Mouse (Mus musculus) C2C12 (cell line): ENCODE measurements around the gene Slc37a2. TPM values are rescaled to one million over a fixed set of nuclear protein-coding genes. Genes with fewer than 3 reads are reported as not detected.
"Not testable (repeated sequence)": the region's sequence is repeated elsewhere in the genome, so short reads cannot be mapped to it uniquely, and the experiment has no call there.

Experiments
- H3K27me3 ChIP-seq: one replicate; pipeline ENCODE4 v1.6.1; 2011; ENCODE audit not compliant: control insufficient read depth, insufficient read depth, insufficient read length
- H3K36me3 ChIP-seq: one replicate; pipeline ENCODE4 v1.6.1; 2011; ENCODE audit not compliant: control insufficient read depth, insufficient read depth
- H3K4me3 ChIP-seq: one replicate; pipeline ENCODE4 v1.5.1; 2011; ENCODE audit warnings: mild to moderate bottlenecking, control low read depth; ENCODE audit not compliant: poor library complexity, insufficient read depth, severe bottlenecking
- H3K79me2 ChIP-seq: one replicate; pipeline ENCODE4 v1.6.1; 2011; ENCODE audit not compliant: control insufficient read depth, insufficient read depth
- H3K79me3 ChIP-seq: one replicate; pipeline ENCODE4 v1.6.1; 2011; ENCODE audit warnings: low read depth, control low read depth
- H3ac ChIP-seq: one replicate; pipeline ENCODE3; 2011; ENCODE audit warnings: low read depth; ENCODE audit not compliant: control insufficient read depth, insufficient read length
- CEBPB ChIP-seq: IDR thresholded peaks from one replicate; pipeline ENCODE4 v1.6.1; 2011; ENCODE audit warnings: low read depth, mild to moderate bottlenecking, control low read depth, moderate library complexity
- CTCF ChIP-seq: IDR thresholded peaks from one replicate; pipeline ENCODE4 v1.5.1; 2011; ENCODE audit not compliant: control insufficient read depth, insufficient read depth, insufficient read length
- FOSL1 ChIP-seq: IDR thresholded peaks from one replicate; pipeline ENCODE4 v1.8.0; 2011; ENCODE audit warnings: mild to moderate bottlenecking, low read length; ENCODE audit not compliant: poor library complexity, insufficient read depth, severe bottlenecking
- MAX ChIP-seq: IDR thresholded peaks from one replicate; pipeline ENCODE4 v1.6.1; 2011; ENCODE audit warnings: mild to moderate bottlenecking, control low read depth
- MYOD1 ChIP-seq: IDR thresholded peaks from one replicate; pipeline ENCODE4 v1.6.1; 2011; ENCODE audit warnings: low read depth; ENCODE audit not compliant: control insufficient read depth, insufficient read length
- MYOG ChIP-seq: IDR thresholded peaks from one replicate; pipeline ENCODE4 v1.6.1; 2011; ENCODE audit not compliant: control insufficient read depth, insufficient read length; ENCODE audit errors: extremely low read depth
- USF1 ChIP-seq: IDR thresholded peaks from one replicate; pipeline ENCODE4 v1.6.1; 2011; ENCODE audit warnings: low read depth, mild to moderate bottlenecking, control low read depth, moderate library complexity
- long read RNA-seq, 2 experiments: library from polyadenylated mRNA; unstranded; transcript quantifications; one replicate each; pipeline ENCODE4 v2.0.0; 2019 to 2020
- polyA plus RNA-seq: library from polyadenylated mRNA; unstranded; fragments of >200 nt; fragmentation: generic; extraction: Trizol; gene quantifications from one replicate; pipeline ENCODE4 v1.2.1, GENCODE M21; 2012; ENCODE audit warnings: missing spikeins

The Slc37a2 gene
- 4.2 TPM for polyA plus RNA-seq
- long read RNA-seq, experiment 1, full-length matches to known transcripts, result 2 of 2 reads
- long read RNA-seq, experiment 1, partial matches to known transcripts, result 0 of 2 reads
- long read RNA-seq, experiment 1, other reads (novel, unspliced or antisense), result 0 of 2 reads
- long read RNA-seq, experiment 2, full-length matches to known transcripts, result 52 of 61 reads
- long read RNA-seq, experiment 2, partial matches to known transcripts, result 5 of 61 reads
- long read RNA-seq, experiment 2, other reads (novel, unspliced or antisense), result 4 of 61 reads

GRCm38 (mm10) chr9:37255149-37255888 is at the start of gene Slc37a2:
Gene Slc37a2 (minus strand): TSS chr9:37255738.
- H3K36me3 ChIP-seq, result no peaks in the 10 kb centered on the region
- peak within 1 kb of the TSS; percentile 35 for H3ac ChIP-seq
- H3K79me2 ChIP-seq, result no peaks in the 10 kb centered on the region
- TF ChIP-seq MAX (no peak), USF1 (no peak), FOSL1 (no peak), CTCF (no peak), CEBPB (no peak), MYOG (no peak)
- H3K79me3 ChIP-seq, result no peaks in the 10 kb centered on the region
- no peaks in the 10 kb centered on the region for H3K27me3 ChIP-seq
- H3K4me3 ChIP-seq, result peak within 1 kb of the TSS; percentile 21

GRCm38 (mm10) chr9:37301720-37302119 is 46.2 kb upstream of the Slc37a2 start:
- no peak for TF ChIP-seq MAX
- TF ChIP-seq MYOG, result no peak
- TF ChIP-seq USF1, result no peak
- no peak for TF ChIP-seq CTCF
- no peak for TF ChIP-seq CEBPB
- TF ChIP-seq MYOD1, result no peak
- no peak for TF ChIP-seq FOSL1
- no peaks in the 10 kb centered on the region for H3K27me3 ChIP-seq
- no peaks in the 10 kb centered on the region for H3K79me2 ChIP-seq
- H3K4me3 ChIP-seq, result no peak overlapping the region
- no peak overlapping the region for H3ac ChIP-seq
- H3K36me3 ChIP-seq, result no peaks in the 10 kb centered on the region
- H3K79me3 ChIP-seq, result no peaks in the 10 kb centered on the region

- not testable (repeated sequence) for H3K4me3 ChIP-seq, H3K79me3 ChIP-seq, H3ac ChIP-seq, H3K27me3 ChIP-seq, H3K36me3 ChIP-seq, H3K79me2 ChIP-seq
These were observed 45.0 kb upstream of the Slc37a2 start for GRCm38 (mm10) chr9:37300501-37300900.

- H3K27me3 ChIP-seq, result no peaks in the 10 kb centered on the region
- no peak overlapping the region for H3ac ChIP-seq
- no peaks in the 10 kb centered on the region for H3K36me3 ChIP-seq
- no peaks in the 10 kb centered on the region for H3K79me3 ChIP-seq
- H3K4me3 ChIP-seq, result no peak overlapping the region
- no peaks in the 10 kb centered on the region for H3K79me2 ChIP-seq
- TF ChIP-seq MYOG (no peak), MAX (no peak), CTCF (no peak), FOSL1 (no peak), USF1 (no peak), CEBPB (no peak), MYOD1 (no peak)
These were observed 40.0 kb upstream of the Slc37a2 start for GRCm38 (mm10) chr9:37295586-37295985.

GRCm38 (mm10) chr9:37266622-37267021 is 11.1 kb upstream of the Slc37a2 start:
- Histone ChIP-seq H3K79me3 (no peaks in the 10 kb centered on the region), H3ac (no peak overlapping the region), H3K27me3 (no peaks in the 10 kb centered on the region), H3K4me3 (no peak overlapping the region), H3K36me3 (no peaks in the 10 kb centered on the region), H3K79me2 (no peaks in the 10 kb centered on the region)
- no peak for TF ChIP-seq CEBPB
- TF ChIP-seq CTCF, result no peak
- TF ChIP-seq MYOD1, result no peak
- TF ChIP-seq MYOG, result no peak

GRCm38 (mm10) chr9:37255889-37256225 is 319 bp upstream of the Slc37a2 start:
- H3K27me3 ChIP-seq, result no peaks in the 10 kb centered on the region
- H3ac ChIP-seq, result no peak overlapping the region
- TF ChIP-seq CEBPB (no peak), CTCF (no peak), MYOD1 (no peak), MYOG (no peak), MAX (no peak), USF1 (no peak)
- no peaks in the 10 kb centered on the region for H3K79me3 ChIP-seq
- H3K79me2 ChIP-seq, result no peaks in the 10 kb centered on the region
- no peaks in the 10 kb centered on the region for H3K36me3 ChIP-seq
- no peak overlapping the region for H3K4me3 ChIP-seq
